ENCODE assay signal across 8 mouse cellular contexts in genomic region chr16:23988466-23989208, GRCm38 (mm10). TPM values are rescaled to one million over a fixed set of nuclear protein-coding genes. Genes with fewer than 3 reads are reported as not detected.
DNase-seq lines count a peak whose midpoint lies in the region; ATAC-seq lines count a peak whose summit lies in the region.

Gm37419 (plus strand) TSS chr16:23988482.
Bcl6 (minus strand) TSS chr16:23988852.

- H3K4me1 ChIP-seq in intestine, embryonic 16.5 days (ENCODE audit: control insufficient read depth, insufficient read depth, low read length): peaks cover 28% of the 10 kb centered on the region

- intact Hi-C loops in left cerebral cortex, postnatal 25 days (cut with DNase I): loop anchor here (1.0 to 5.0 kb wide), 7 partner anchors 294 to 1071 kb away; partner anchors contain the start of gene Lpp

- peak within 1 kb of the TSS; percentile 95 for H3K9ac ChIP-seq in intestine, embryonic 16.5 days (ENCODE audit: low read depth, low read length)

- ATAC-seq in intestine, embryonic 16.5 days: peak; percentile 70

- H3K27ac ChIP-seq in intestine, embryonic 16.5 days (ENCODE audit: low read length): peak within 1 kb of the TSS; percentile 98

- no peaks in the 10 kb centered on the region for H3K27me3 ChIP-seq in intestine, embryonic 16.5 days (replicated peaks; ENCODE audit: control insufficient read depth, insufficient read depth, low read length)

- H3K9me3 ChIP-seq in intestine, embryonic 16.5 days (ENCODE audit: control insufficient read depth, low read length): no peaks in the 10 kb centered on the region

- DNase-seq in adrenal gland, adult 2 months: peak; percentile 91
- peak; percentile 94 for DNase-seq in embryo, embryonic 11 days
- peak; percentile 73 to 88 for DNase-seq in gastrocnemius, postnatal 4 days (ENCODE audit: low spot score in 2 of 2)
- DNase-seq in left cerebral cortex, postnatal 25 days (ENCODE audit: low spot score in 2 of 2): peak; percentile 88 to 90
- peak; percentile 94 for DNase-seq in mesoderm, embryonic 11.5 days (ENCODE audit: low read depth, low spot score)
- DNase-seq in right cerebral cortex, postnatal 25 days: peak; percentile 89
- DNase-seq in urinary bladder, postnatal 36 days (ENCODE audit: low spot score in 2 of 2): peak; percentile 79 to 82

- H3K36me3 ChIP-seq in intestine, embryonic 16.5 days (ENCODE audit: control insufficient read depth, insufficient read depth, low read length): no peaks in the 10 kb centered on the region

- peak within 1 kb of the TSS; percentile 87 for H3K4me2 ChIP-seq in intestine, embryonic 16.5 days (ENCODE audit: low read depth, low read length)

- under 1% methylated on average over 67 of the region's 68 CpGs for WGBS in intestine, embryonic 16.5 days

- H3K4me3 ChIP-seq in intestine, embryonic 16.5 days (ENCODE audit: low read length): peak within 1 kb of the TSS; percentile 78

RNA-seq across cellular contexts. Expression of gene Gm37419, which starts in this region (rescaled TPM):
- not detected for total RNA-seq in adrenal gland, adult 2 months (2021)
- polyA plus RNA-seq in adrenal gland, adult 2 months (2012; rRNA removed): not detected in 2 replicates
- total RNA-seq in gastrocnemius, postnatal 4 days (2021): not detected
- not detected in 2 replicates for polyA plus RNA-seq in intestine, embryonic 16.5 days (2015; fragmentation: Nextera tagmentation; extraction: Ambion mirVana)
- total RNA-seq in left cerebral cortex, postnatal 25 days (2021): not detected

RNA-seq across cellular contexts. Expression of gene Bcl6, which starts in this region (rescaled TPM):
- total RNA-seq in adrenal gland, adult 2 months (2021): 10 to 100 TPM; 75.1 to 88.5 TPM
- 36.0 and 36.8 TPM in 2 replicates for polyA plus RNA-seq in adrenal gland, adult 2 months (2012; rRNA removed)
- 10 to 100 TPM; 11.1 to 11.3 TPM for total RNA-seq in gastrocnemius, postnatal 4 days (2021)
- polyA plus RNA-seq in intestine, embryonic 16.5 days (2015; fragmentation: Nextera tagmentation; extraction: Ambion mirVana): 1.2 TPM in 2 replicates
- 10 to 100 TPM; 27.9 to 32.5 TPM for total RNA-seq in left cerebral cortex, postnatal 25 days (2021)

Comparison
In these comparisons a context has a peak if more than half of its experiments do, and no peak if none do; other contexts are left out.
1. Peak in every context shown above with its lines: DNase-seq, ATAC-seq, H3K4me3 ChIP-seq and H3K27ac ChIP-seq.
2. RNA of gene Bcl6 (polyA plus RNA-seq): 36.0 to 36.8 TPM in adrenal gland, adult 2 months; 1.2 TPM in intestine, embryonic 16.5 days; every median in the first group is over 10 times any median in the second.